Mouse (Mus musculus): Measurements from ENCODE around the gene Parm1.

- TF ChIP-seq CTCF (IDR thresholded peaks at IDR 0.05; ENCODE audit: control insufficient read depth, insufficient read depth, insufficient replicate concordance, low read depth, low read length) (no peak), POLR2A (IDR thresholded peaks at IDR 0.05; ENCODE audit: control insufficient read depth, low read depth, low read length) (no peak)
These were observed 109.4 kb downstream of the Parm1 start for GRCm38 (mm10) chr5:91626823-91627222.
